Mouse (Mus musculus): ENCODE results near the gene Tmod4. TPM values are rescaled to one million over a fixed set of nuclear protein-coding genes. Genes with fewer than 3 reads are reported as not detected.

The Tmod4 gene
- total and polyA plus RNA-seq, 2 experiments from 2014 or later = 0.24 to 0.39 TPM

DNA sequence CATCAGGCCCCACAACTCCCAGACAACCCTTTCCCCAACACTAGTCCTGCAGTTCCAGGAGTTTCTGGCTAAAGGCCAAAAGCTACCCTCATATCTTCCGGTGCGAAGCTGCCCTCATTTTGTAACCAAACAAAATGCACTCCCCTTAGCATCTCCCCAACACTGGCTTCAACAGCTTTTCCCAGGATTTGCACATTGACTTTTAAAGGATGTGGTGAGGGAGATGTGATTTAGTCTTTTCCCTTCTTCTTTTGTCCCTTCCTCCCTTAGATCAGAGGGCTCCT is 38.0 kb downstream of the Tmod4 start:
- Histone ChIP-seq H3K27me3 (ENCODE audit: insufficient read depth, low read length) (no peaks in the 10 kb centered on the region), H3K9me3 (ENCODE audit: low read length) (no peaks in the 10 kb centered on the region), H3K36me3 (ENCODE audit: insufficient read depth) (peaks cover 32% of the 10 kb centered on the region), H3K4me2 (ENCODE audit: low read depth) (peak overlapping the region; percentile 80), H3K4me3 (ENCODE audit: low read depth, low read length) (peak overlapping the region; percentile 95), H3K27ac (ENCODE audit: low read depth, low read length) (peak overlapping the region; percentile 81), H3K4me1 (ENCODE audit: insufficient read depth) (peaks cover 19% of the 10 kb centered on the region), H3K9ac (peak overlapping the region; percentile 84)
- no peak for DNase-seq
- TF ChIP-seq CTCF (IDR thresholded peaks at IDR 0.05; ENCODE audit: low read depth) = no peak
- 22% methylated on average over 2 of the region's 2 CpGs for WGBS
- no peak for ATAC-seq

DNA sequence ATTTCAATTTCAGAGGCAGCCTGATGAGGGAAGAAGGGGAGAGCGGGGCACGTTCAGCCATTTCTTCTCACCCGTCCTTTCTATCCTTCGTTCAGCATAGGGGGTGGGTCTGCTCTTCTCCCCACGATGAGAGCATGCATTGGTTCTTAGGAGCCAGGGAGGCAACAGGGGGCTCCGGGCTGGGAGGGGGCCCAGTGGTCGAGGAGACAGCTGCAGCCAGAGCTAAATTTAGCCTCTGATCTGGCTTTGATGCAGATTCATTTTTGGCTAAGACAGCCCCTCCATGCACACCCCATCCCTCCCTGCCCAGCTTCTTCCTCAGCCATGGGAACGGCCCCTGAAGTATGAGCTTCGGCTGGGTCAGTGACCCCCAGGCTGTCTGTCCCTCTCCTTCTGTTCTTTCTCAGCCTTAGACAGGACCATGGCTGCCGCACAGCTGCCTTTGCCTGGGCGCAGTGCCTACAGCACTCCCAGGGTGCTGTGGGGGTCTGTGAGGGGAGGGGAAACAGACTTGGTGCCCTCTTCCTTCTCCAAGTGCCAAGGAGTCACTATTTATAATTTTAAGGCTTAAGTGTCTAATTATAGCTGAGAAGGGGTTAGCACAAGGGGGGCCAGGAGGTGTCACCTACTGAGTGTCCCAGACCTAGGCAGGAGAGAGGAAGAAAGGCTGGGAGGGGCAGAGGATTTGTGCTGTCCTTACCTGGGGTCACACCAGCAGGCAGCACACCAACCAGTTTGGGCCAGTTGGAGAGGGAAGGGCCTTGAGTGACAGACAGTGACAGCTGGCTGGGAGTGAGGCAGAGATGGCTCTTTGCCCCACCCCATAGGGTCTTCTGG is 39.4 kb downstream of the Tmod4 start:
- Histone ChIP-seq H3K9ac (peak overlapping the region; percentile 84; the same call in 1 of the 2 replicates), H3K4me3 (ENCODE audit: low read depth, low read length) (0 out of 2 replicates have a peak overlapping the region, but pooled peaks have one; percentile 5), H3K4me2 (ENCODE audit: low read depth) (peak overlapping the region; percentile 80), H3K27ac (ENCODE audit: low read depth, low read length) (0 out of 2 replicates have a peak overlapping the region, but pooled peaks have one; percentile 45), H3K4me1 (ENCODE audit: insufficient read depth) (peaks cover 19% of the 10 kb centered on the region), H3K9me3 (ENCODE audit: low read length) (no peaks in the 10 kb centered on the region), H3K36me3 (ENCODE audit: insufficient read depth) (peaks cover 42% of the 10 kb centered on the region), H3K27me3 (ENCODE audit: insufficient read depth, low read length) (no peaks in the 10 kb centered on the region)
- no peak for ATAC-seq
- TF ChIP-seq CTCF (IDR thresholded peaks at IDR 0.05; ENCODE audit: low read depth) = no peak
- no peak for DNase-seq
- WGBS = 57% methylated on average over 11 of the region's 11 CpGs

DNA sequence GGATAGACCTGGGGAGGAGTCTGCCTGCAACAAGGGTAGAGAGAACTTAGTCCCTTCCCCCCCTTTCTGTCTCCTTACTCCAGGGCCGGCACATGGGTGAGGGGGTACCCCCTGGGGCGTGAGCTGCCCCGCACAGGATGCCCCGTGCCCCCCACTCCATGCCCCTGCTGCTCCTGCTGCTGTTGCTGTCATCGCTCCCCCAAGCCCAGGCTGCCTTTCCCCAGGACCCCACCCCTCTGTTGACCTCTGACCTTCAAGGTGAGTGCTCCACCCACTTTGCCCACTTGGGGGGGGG is 39.9 kb downstream of the Tmod4 start:
- ATAC-seq (no peak), DNase-seq (no peak)
- WGBS = 78% methylated on average over 5 of the region's 5 CpGs
- Histone ChIP-seq H3K27me3 (ENCODE audit: insufficient read depth, low read length) (no peaks in the 10 kb centered on the region), H3K27ac (ENCODE audit: low read depth, low read length) (no peak overlapping the region), H3K4me3 (ENCODE audit: low read depth, low read length) (no peak overlapping the region), H3K9me3 (ENCODE audit: low read length) (no peaks in the 10 kb centered on the region), H3K4me2 (ENCODE audit: low read depth) (peak overlapping the region; percentile 80), H3K36me3 (ENCODE audit: insufficient read depth) (peaks cover 47% of the 10 kb centered on the region), H3K9ac (no peak overlapping the region), H3K4me1 (ENCODE audit: insufficient read depth) (peaks cover 19% of the 10 kb centered on the region)
- TF ChIP-seq CTCF (IDR thresholded peaks at IDR 0.05; ENCODE audit: low read depth) = no peak

DNA sequence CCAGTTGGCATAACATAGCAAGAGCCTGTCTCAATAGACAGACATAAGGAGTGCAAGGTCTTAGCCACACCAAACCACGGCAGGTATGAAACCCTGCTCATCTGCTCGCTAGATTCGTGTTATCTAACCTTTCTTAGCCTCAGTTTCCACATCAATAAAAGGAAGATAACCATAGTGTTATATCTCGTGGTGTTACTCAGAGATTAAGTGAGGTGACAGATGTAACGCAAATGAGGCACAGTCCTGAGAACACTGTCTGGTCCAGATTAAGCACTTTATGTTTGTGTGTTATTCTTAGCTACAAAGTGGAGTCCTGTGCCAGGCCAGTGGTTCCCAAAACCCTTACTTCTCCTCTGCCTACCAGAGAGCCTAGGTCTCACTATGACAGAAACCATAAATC is 40.6 kb downstream of the Tmod4 start:
- TF ChIP-seq CTCF (IDR thresholded peaks at IDR 0.05; ENCODE audit: low read depth) = no peak
- no peaks in the 10 kb centered on the region for H3K27me3 ChIP-seq (ENCODE audit: insufficient read depth, low read length)
- no peak overlapping the region for H3K27ac ChIP-seq (ENCODE audit: low read depth, low read length)
- H3K4me1 ChIP-seq (ENCODE audit: insufficient read depth) = peaks cover 19% of the 10 kb centered on the region
- 83% methylated on average over 5 of the region's 5 CpGs for WGBS
- no peak overlapping the region for H3K9ac ChIP-seq
- DNase-seq (no peak), ATAC-seq (no peak)
- no peak overlapping the region for H3K4me2 ChIP-seq (ENCODE audit: low read depth)
- H3K9me3 ChIP-seq (ENCODE audit: low read length) = no peaks in the 10 kb centered on the region
- no peak overlapping the region for H3K4me3 ChIP-seq (ENCODE audit: low read depth, low read length)
- H3K36me3 ChIP-seq (ENCODE audit: insufficient read depth) = peaks cover 54% of the 10 kb centered on the region

DNA sequence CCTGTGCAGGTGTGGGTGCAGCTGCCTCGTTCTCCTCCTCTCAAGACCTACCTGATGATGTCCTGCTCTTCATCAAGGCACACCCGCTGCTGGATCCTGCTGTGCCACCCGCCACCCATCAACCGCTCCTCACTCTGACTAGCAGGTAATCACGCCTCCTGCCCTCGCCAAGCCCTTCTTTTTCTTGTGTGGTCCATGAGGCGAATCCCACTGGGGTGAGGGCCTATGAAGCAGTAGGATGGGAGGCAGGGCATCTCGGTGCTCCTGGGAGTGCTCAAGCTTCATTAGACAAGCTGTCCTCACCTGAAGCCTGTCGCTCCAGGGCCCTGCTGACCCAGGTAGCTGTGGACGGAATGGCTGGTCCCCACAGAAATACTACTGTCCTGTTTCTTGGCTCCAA is 45.7 kb downstream of the Tmod4 start:
- TF ChIP-seq CTCF (IDR thresholded peaks at IDR 0.05; ENCODE audit: low read depth) = no peak
- Histone ChIP-seq H3K4me1 (ENCODE audit: insufficient read depth) (no peaks in the 10 kb centered on the region), H3K27ac (ENCODE audit: low read depth, low read length) (no peak overlapping the region), H3K36me3 (ENCODE audit: insufficient read depth) (peaks cover 82% of the 10 kb centered on the region), H3K9ac (no peak overlapping the region), H3K4me3 (ENCODE audit: low read depth, low read length) (no peak overlapping the region), H3K4me2 (ENCODE audit: low read depth) (no peak overlapping the region), H3K9me3 (ENCODE audit: low read length) (no peaks in the 10 kb centered on the region), H3K27me3 (ENCODE audit: insufficient read depth, low read length) (0 out of 2 replicates have a peak, but pooled peaks cover 6% of the 10 kb centered on the region)
- DNase-seq = no peak
- 91% methylated on average over 10 of the region's 10 CpGs for WGBS
- ATAC-seq = no peak

- DNase-seq (no peak), ATAC-seq (no peak)
- Histone ChIP-seq H3K27ac (ENCODE audit: low read depth, low read length) (no peak overlapping the region), H3K36me3 (ENCODE audit: insufficient read depth) (peaks cover 71% of the 10 kb centered on the region), H3K4me2 (ENCODE audit: low read depth) (no peak overlapping the region), H3K9me3 (ENCODE audit: low read length) (no peaks in the 10 kb centered on the region), H3K4me1 (ENCODE audit: insufficient read depth) (no peaks in the 10 kb centered on the region), H3K9ac (no peak overlapping the region), H3K4me3 (ENCODE audit: low read depth, low read length) (no peak overlapping the region), H3K27me3 (ENCODE audit: insufficient read depth, low read length) (0 out of 2 replicates have a peak, but pooled peaks cover 6% of the 10 kb centered on the region)
- no peak for TF ChIP-seq CTCF (IDR thresholded peaks at IDR 0.05; ENCODE audit: low read depth)
- 79% methylated on average over 6 of the region's 6 CpGs for WGBS
Observed at GRCm38 (mm10) chr3:95171105-95171504, 46.8 kb downstream of the Tmod4 start.

- Histone ChIP-seq H3K4me2 (ENCODE audit: low read depth) (peak overlapping the region; percentile 42; the same call in 1 of the 2 replicates), H3K27ac (ENCODE audit: low read depth, low read length) (no peak overlapping the region), H3K4me1 (ENCODE audit: insufficient read depth) (no peaks in the 10 kb centered on the region), H3K36me3 (ENCODE audit: insufficient read depth) (peaks cover 58% of the 10 kb centered on the region), H3K27me3 (ENCODE audit: insufficient read depth, low read length) (0 out of 2 replicates have a peak, but pooled peaks cover 6% of the 10 kb centered on the region), H3K9ac (no peak overlapping the region), H3K4me3 (ENCODE audit: low read depth, low read length) (no peak overlapping the region), H3K9me3 (ENCODE audit: low read length) (no peaks in the 10 kb centered on the region)
- TF ChIP-seq CTCF (IDR thresholded peaks at IDR 0.05; ENCODE audit: low read depth) = no peak
- WGBS = 17% methylated on average over 70 of the region's 84 CpGs
- DNase-seq = peak; percentile 32
- no peak for ATAC-seq
Observed at GRCm38 (mm10) chr3:95172526-95173255, 48.4 kb downstream of the Tmod4 start.
